8 mouse cellular contexts compared by ENCODE assay signal in genomic region chr11:75733227-75733940, GRCm38 (mm10). TPM values are rescaled to one million over a fixed set of nuclear protein-coding genes. Genes with fewer than 3 reads are reported as not detected.
DNase-seq lines count a peak whose midpoint lies in the region; ATAC-seq and TF ChIP-seq lines count a peak whose summit lies in the region.

No protein-coding gene starts in this region.

- peak; percentile 27; the same call in 1 of the 2 replicates for TF ChIP-seq CTCF in intestine, postnatal 0 days (IDR thresholded peaks at IDR 0.05; ENCODE audit: low read depth)

- ATAC-seq in granulocyte monocyte progenitor cell, adult 5-6 weeks (replicated peaks; ENCODE audit: poor library complexity, severe bottlenecking): peak; percentile 18
- peak; percentile 62 for ATAC-seq in intestine, postnatal 0 days
- peak; percentile 51 for ATAC-seq in liver, embryonic 13.5 days (ENCODE audit: low read depth)

- no peak for TF ChIP-seq POLR2A in myocyte (IDR thresholded peaks at IDR 0.05; ENCODE audit: insufficient read length, low read depth)

- peak overlapping the region; percentile 88 for H3K4me2 ChIP-seq in intestine, postnatal 0 days (replicated peaks; ENCODE audit: low read depth)
- peak overlapping the region; percentile 91 for H3K4me2 ChIP-seq in liver, embryonic 13.5 days
- peak overlapping the region; percentile 94 for H3K4me2 ChIP-seq in myocyte (ENCODE audit: low read depth)

- peak overlapping the region; percentile 83 for H3ac ChIP-seq in myocyte (ENCODE audit: control insufficient read depth, insufficient read length)

- peaks cover 52% of the 10 kb centered on the region for H3K79me2 ChIP-seq in myocyte (ENCODE audit: control insufficient read depth, insufficient read depth)

- no peaks in the 10 kb centered on the region for H3K27me3 ChIP-seq in embryonic facial prominence, embryonic 10.5 days (replicated peaks; ENCODE audit: low read depth, poor library complexity, severe bottlenecking)
- no peaks in the 10 kb centered on the region for H3K27me3 ChIP-seq in intestine, postnatal 0 days (replicated peaks; ENCODE audit: control insufficient read depth, insufficient read depth, low read length)
- no peaks in the 10 kb centered on the region for H3K27me3 ChIP-seq in liver, embryonic 13.5 days
- no peaks in the 10 kb centered on the region for H3K27me3 ChIP-seq in myocyte (ENCODE audit: control insufficient read depth, insufficient read depth, insufficient read length)

- WGBS in embryonic facial prominence, embryonic 10.5 days: under 1% methylated on average over 52 of the region's 52 CpGs
- under 1% methylated on average over 51 of the region's 52 CpGs for WGBS in intestine, postnatal 0 days
- under 1% methylated on average over 51 of the region's 52 CpGs for WGBS in liver, embryonic 13.5 days (ENCODE audit: insufficient replicate concordance)

- peak overlapping the region; percentile 99 for H3K4me3 ChIP-seq in embryonic facial prominence, embryonic 10.5 days
- H3K4me3 ChIP-seq in intestine, postnatal 0 days (ENCODE audit: low read depth, low read length): peak overlapping the region; percentile 98
- peak overlapping the region; percentile 93 for H3K4me3 ChIP-seq in liver, embryonic 13.5 days (replicated peaks)
- peak overlapping the region; percentile 75 for H3K4me3 ChIP-seq in myocyte

- H3K4me1 ChIP-seq in embryonic facial prominence, embryonic 10.5 days: peaks cover 46% of the 10 kb centered on the region
- H3K4me1 ChIP-seq in intestine, postnatal 0 days (replicated peaks; ENCODE audit: control insufficient read depth, insufficient read depth, low read length): peaks cover 4% of the 10 kb centered on the region; the same call in 1 of the 2 replicates
- peaks cover 60% of the 10 kb centered on the region for H3K4me1 ChIP-seq in liver, embryonic 13.5 days (replicated peaks)

- no peaks in the 10 kb centered on the region for H3K9me3 ChIP-seq in embryonic facial prominence, embryonic 10.5 days
- no peaks in the 10 kb centered on the region for H3K9me3 ChIP-seq in intestine, postnatal 0 days (ENCODE audit: control insufficient read depth)
- no peaks in the 10 kb centered on the region for H3K9me3 ChIP-seq in liver, embryonic 13.5 days (replicated peaks)

- peak overlapping the region; percentile 100 for H3K27ac ChIP-seq in embryonic facial prominence, embryonic 10.5 days (replicated peaks)
- H3K27ac ChIP-seq in intestine, postnatal 0 days (ENCODE audit: low read depth, low read length): peak overlapping the region; percentile 94
- peak overlapping the region; percentile 91 for H3K27ac ChIP-seq in liver, embryonic 13.5 days

- peak; percentile 81 for DNase-seq in ovary, postnatal 10 days (ENCODE audit: low spot score)
- DNase-seq in ovary, adult 18-20 months (ENCODE audit: low spot score): no peak
- peak; percentile 87 for DNase-seq in embryonic facial prominence, embryonic 10.5 days (ENCODE audit: low spot score)
- DNase-seq in liver, embryonic 13.5 days: peak; percentile 54
- DNase-seq in telencephalon, adult 2 months (ENCODE audit: low read depth, low spot score): peak; percentile 24

- H3K36me3 ChIP-seq in embryonic facial prominence, embryonic 10.5 days (replicated peaks): peaks cover 24% of the 10 kb centered on the region
- no peaks in the 10 kb centered on the region for H3K36me3 ChIP-seq in intestine, postnatal 0 days (ENCODE audit: control insufficient read depth, insufficient read depth)
- peaks cover 16% of the 10 kb centered on the region for H3K36me3 ChIP-seq in liver, embryonic 13.5 days
- H3K36me3 ChIP-seq in myocyte (ENCODE audit: control insufficient read depth, insufficient read depth): peaks cover 4% of the 10 kb centered on the region

- peak overlapping the region; percentile 77 for H3K9ac ChIP-seq in intestine, postnatal 0 days (ENCODE audit: low read depth, low read length)
- H3K9ac ChIP-seq in liver, embryonic 13.5 days: peak overlapping the region; percentile 94

TF ChIP-seq in myocyte, 11 proteins besides CTCF, POLR2A, EP300 and RAD21:
- TF ChIP-seq MYOD1 (IDR thresholded peaks at IDR 0.05; ENCODE audit: control insufficient read depth in 1 of 3, insufficient read length in 2 of 3, low read depth in 2 of 3) (no peak), CEBPB (IDR thresholded peaks at IDR 0.05; ENCODE audit: insufficient read depth, poor library complexity, severe bottlenecking) (no peak), SRF (IDR thresholded peaks at IDR 0.05; ENCODE audit: control insufficient read depth, insufficient read length, low read depth) (no peak), POLR2AphosphoS2 (IDR thresholded peaks at IDR 0.05; ENCODE audit: insufficient read length, low read depth) (peak; percentile 30)

RNA-seq across cellular contexts. Expression of gene Ywhae, which starts 0.7 kb away (rescaled TPM):
- polyA plus RNA-seq in embryonic facial prominence, embryonic 10.5 days (2016; fragmentation: Nextera tagmentation; extraction: Ambion mirVana): 1,280 and 1,286 TPM in 2 replicates
- 470 and 493 TPM in 2 replicates for total RNA-seq in granulocyte monocyte progenitor cell, adult 5-6 weeks (2014; fragmentation: Nextera tagmentation)
- total RNA-seq in granulocyte monocyte progenitor cell, adult 5-6 weeks (2017): 364 and 374 TPM in 2 replicates
- 365 and 373 TPM in 2 replicates for polyA plus RNA-seq in intestine, postnatal 0 days (2015; fragmentation: Nextera tagmentation; extraction: Ambion mirVana)
- 325 and 423 TPM in 2 replicates for polyA plus RNA-seq in liver, embryonic 13.5 days (2015; fragmentation: Nextera tagmentation; extraction: Ambion mirVana)
- polyA plus RNA-seq in myocyte (2012; fragmentation: generic; extraction: Trizol): 612 TPM

RNA-seq across cellular contexts. Expression of gene Crk, which starts 54.3 kb away (rescaled TPM):
- polyA plus RNA-seq in embryonic facial prominence, embryonic 10.5 days (2016; fragmentation: Nextera tagmentation; extraction: Ambion mirVana): 112 and 114 TPM in 2 replicates
- 23.8 and 31.7 TPM in 2 replicates for total RNA-seq in granulocyte monocyte progenitor cell, adult 5-6 weeks (2014; fragmentation: Nextera tagmentation)
- total RNA-seq in granulocyte monocyte progenitor cell, adult 5-6 weeks (2017): 33.2 and 38.1 TPM in 2 replicates
- 64.8 and 64.9 TPM in 2 replicates for polyA plus RNA-seq in intestine, postnatal 0 days (2015; fragmentation: Nextera tagmentation; extraction: Ambion mirVana)
- 37.1 and 41.6 TPM in 2 replicates for polyA plus RNA-seq in liver, embryonic 13.5 days (2015; fragmentation: Nextera tagmentation; extraction: Ambion mirVana)
- polyA plus RNA-seq in myocyte (2012; fragmentation: generic; extraction: Trizol): 34.5 TPM
